Comparison of ENCODE assay signal across 12 mouse cellular contexts in genomic region chr5:32080490-32081219, GRCm38 (mm10). TPM values are rescaled to one million over a fixed set of nuclear protein-coding genes. Genes with fewer than 3 reads are reported as not detected.
DNase-seq lines count a peak whose midpoint lies in the region; ATAC-seq and TF ChIP-seq lines count a peak whose summit lies in the region.
"Had no signal": no experiment of that assay in that cellular context is flagged by ENCODE, and none has a peak within 500 bp of the region (broad histone marks: within the 10 kb centered on the region; RNA-seq: fewer than 3 reads in every experiment).

No protein-coding gene starts in this region.

- TF ChIP-seq CTCF in heart, adult 2 months (IDR thresholded peaks at IDR 0.05), result no peak

- no peaks in the 10 kb centered on the region for H3K27me3 ChIP-seq in heart, embryonic 14.5 days (ENCODE audit: control insufficient read depth, insufficient read depth, low read length)
- no peaks in the 10 kb centered on the region for H3K27me3 ChIP-seq in heart, adult 2 months (ENCODE audit: control insufficient read depth, insufficient read depth, low read length)
- no peaks in the 10 kb centered on the region for H3K27me3 ChIP-seq in megakaryocyte, embryonic 14.5 days (replicated peaks)
- H3K27me3 ChIP-seq in limb, embryonic 12.5 days, result no peaks in the 10 kb centered on the region

- TF ChIP-seq EP300 in heart, adult 2 months (IDR thresholded peaks at IDR 0.05; ENCODE audit: insufficient read depth, low read depth, low read length), result no peak

- H3K9ac ChIP-seq in heart, embryonic 14.5 days (ENCODE audit: low read length), result peak overlapping the region; percentile 46
- no peak overlapping the region for H3K9ac ChIP-seq in heart, adult 2 months (ENCODE audit: low read depth, low read length)
- no peak overlapping the region for H3K9ac ChIP-seq in limb, embryonic 12.5 days (replicated peaks)

- no peak overlapping the region for H3K4me3 ChIP-seq in heart, embryonic 14.5 days (ENCODE audit: control insufficient read depth in 1 of 2, insufficient read depth in 1 of 2, low read depth in 1 of 2, low read length in 2 of 2)
- no peak overlapping the region for H3K4me3 ChIP-seq in heart, adult 2 months
- peak overlapping the region; percentile 29 for H3K4me3 ChIP-seq in megakaryocyte, embryonic 14.5 days (replicated peaks)
- H3K4me3 ChIP-seq in limb, embryonic 12.5 days (replicated peaks), result no peak overlapping the region

- no peaks in the 10 kb centered on the region for H3K9me3 ChIP-seq in heart, embryonic 14.5 days (ENCODE audit: control insufficient read depth, low read length)
- no peaks in the 10 kb centered on the region for H3K9me3 ChIP-seq in megakaryocyte, embryonic 14.5 days
- no peaks in the 10 kb centered on the region for H3K9me3 ChIP-seq in limb, embryonic 12.5 days

- H3K36me3 ChIP-seq in heart, embryonic 14.5 days (ENCODE audit: control insufficient read depth, insufficient read depth, low read length), result 0 out of 2 replicates have a peak, but pooled peaks cover 3% of the 10 kb centered on the region
- no peaks in the 10 kb centered on the region for H3K36me3 ChIP-seq in heart, adult 2 months (ENCODE audit: control insufficient read depth, insufficient read depth, low read length)
- H3K36me3 ChIP-seq in megakaryocyte, embryonic 14.5 days (replicated peaks; ENCODE audit: low read length), result peaks cover 23% of the 10 kb centered on the region
- H3K36me3 ChIP-seq in limb, embryonic 12.5 days, result no peaks in the 10 kb centered on the region

- H3K79me2 ChIP-seq in heart, adult 2 months (replicated peaks; ENCODE audit: control insufficient read depth, insufficient read depth, low read length), result no peaks in the 10 kb centered on the region

- no peak for TF ChIP-seq POLR2A in heart, adult 2 months (IDR thresholded peaks at IDR 0.05; ENCODE audit: insufficient read depth, low read depth, low read length)

- peak overlapping the region; percentile 31 for H3K4me2 ChIP-seq in heart, embryonic 14.5 days (ENCODE audit: low read length)
- H3K4me2 ChIP-seq in limb, embryonic 12.5 days, result no peak overlapping the region

- H3K4me1 ChIP-seq in heart, embryonic 14.5 days (ENCODE audit: control insufficient read depth in 2 of 2, insufficient read depth in 2 of 2, low read length in 2 of 2), result peaks cover 12 to 13% of the 10 kb centered on the region in 2 experiments
- H3K4me1 ChIP-seq in heart, adult 2 months (ENCODE audit: control insufficient read depth, insufficient read depth, low read length), result peaks cover 4% of the 10 kb centered on the region
- H3K4me1 ChIP-seq in megakaryocyte, embryonic 14.5 days, result peaks cover 76% of the 10 kb centered on the region
- H3K4me1 ChIP-seq in limb, embryonic 12.5 days (replicated peaks), result peaks cover 54% of the 10 kb centered on the region

- H3K27ac ChIP-seq in heart, embryonic 14.5 days (replicated peaks in 1 of 2; ENCODE audit: control insufficient read depth in 1 of 2, insufficient read depth in 1 of 2, low read depth in 2 of 2, low read length in 2 of 2), result peak overlapping the region in 1 of 2 experiments; percentile 67; a peak in 2 of 4 replicates
- H3K27ac ChIP-seq in heart, adult 2 months, result no peak overlapping the region
- H3K27ac ChIP-seq in limb, embryonic 12.5 days, result peak overlapping the region; percentile 56; the same call in 1 of the 2 replicates
- H3K27ac ChIP-seq: hindbrain, postnatal 0 days had no signal

- intact Hi-C loops in heart, adult 2 months (cut with DNase I), result no loop called here

- WGBS in heart, embryonic 14.5 days, result 26% methylated on average over 7 of the region's 7 CpGs
- 35% methylated on average over 7 of the region's 7 CpGs for WGBS in heart, adult 2 months
- 16% methylated on average over 7 of the region's 7 CpGs for WGBS in limb, embryonic 12.5 days

- ATAC-seq in heart, embryonic 14.5 days (ENCODE audit: insufficient number of reproducible peaks, insufficient read depth, low FRiP score, low read depth), result peak; percentile 40; the same call in 1 of the 2 replicates
- ATAC-seq in megakaryocyte, adult 5-6 weeks (ENCODE audit: poor library complexity, severe bottlenecking), result no peak
- no peak for ATAC-seq in limb, embryonic 12.5 days (ENCODE audit: insufficient number of reproducible peaks, insufficient read depth, low FRiP score, low TSS enrichment, low read depth)
- ATAC-seq: hindbrain, postnatal 0 days had no signal

- no peak for DNase-seq in heart, adult 2 months
- no peak for DNase-seq in spleen, postnatal 36 days (ENCODE audit: low spot score in 2 of 2)
- no peak for DNase-seq in urinary bladder, postnatal 10 days (ENCODE audit: low spot score)
- DNase-seq: cerebellum, postnatal 10 days; kidney, postnatal 14 days; lung, postnatal 4 days; thymus, postnatal 36 days had no signal

RNA-seq across cellular contexts. Expression of gene Fosl2, which starts 54.9 kb away (rescaled TPM):
- polyA plus RNA-seq in heart, embryonic 14.5 days (2014; fragmentation: Nextera tagmentation; extraction: Ambion mirVana), result 2.6 and 3.1 TPM in 2 replicates
- 10 to 100 TPM; 21.2 to 26.6 TPM for total RNA-seq in heart, adult 2 months (2021)
- polyA plus RNA-seq in heart, adult 2 months (2012; rRNA removed), result 10.2 and 11.9 TPM in 2 replicates
- polyA plus RNA-seq in megakaryocyte, embryonic 14.5 days (2012; ENCODE audit: insufficient read depth, low replicate concordance), result 2.9 and 5.0 TPM in 2 replicates
- 126 and 128 TPM in 2 replicates for total RNA-seq in megakaryocyte, adult 5-6 weeks (2015)
- total RNA-seq in megakaryocyte, adult 5-6 weeks (2017), result 66.3 and 84.1 TPM in 2 replicates
- 1.2 and 1.4 TPM in 2 replicates for polyA plus RNA-seq in limb, embryonic 12.5 days (2016; fragmentation: Nextera tagmentation; extraction: Ambion mirVana)
